Mouse (Mus musculus) cerebellum, adult 9-11 months (tissue): Measurements from ENCODE around the gene Selenbp2.
"Not testable (repeated sequence)": the region's sequence is repeated elsewhere in the genome, so short reads cannot be mapped to it uniquely, and the experiment has no call there.

Source experiments
- DNase-seq: peaks from one replicate; pipeline ENCODE4 v3.0.0; 2022

Selenbp2 gene

DNA sequence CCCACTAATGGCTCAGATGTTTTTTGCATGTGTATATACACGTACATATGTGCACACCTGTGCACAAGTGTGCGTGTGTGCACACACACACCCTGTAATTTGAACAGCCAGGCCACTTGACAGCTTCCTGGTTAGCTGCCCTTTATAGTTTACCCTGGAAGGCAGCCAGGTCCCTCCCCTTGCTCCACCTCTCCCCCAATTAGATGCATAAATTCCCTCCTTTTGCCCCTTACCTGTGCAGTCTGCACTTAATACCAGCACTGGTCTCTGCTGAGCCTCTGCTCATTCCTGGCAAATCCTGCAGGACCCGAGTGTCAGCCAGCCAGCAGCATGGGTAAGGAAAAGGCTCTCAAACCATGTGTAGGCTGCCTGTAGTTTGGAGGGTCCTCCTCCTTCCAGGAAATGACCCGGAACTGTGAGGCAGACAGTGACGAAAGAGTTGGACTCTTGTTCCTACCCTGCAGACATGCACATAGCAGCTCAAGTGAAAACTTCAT lies at the start of gene Selenbp2:
Gene Selenbp2 (plus strand): TSS at position 228 of the 497 bp plus-strand sequence.
- no peak for DNase-seq

DNA sequence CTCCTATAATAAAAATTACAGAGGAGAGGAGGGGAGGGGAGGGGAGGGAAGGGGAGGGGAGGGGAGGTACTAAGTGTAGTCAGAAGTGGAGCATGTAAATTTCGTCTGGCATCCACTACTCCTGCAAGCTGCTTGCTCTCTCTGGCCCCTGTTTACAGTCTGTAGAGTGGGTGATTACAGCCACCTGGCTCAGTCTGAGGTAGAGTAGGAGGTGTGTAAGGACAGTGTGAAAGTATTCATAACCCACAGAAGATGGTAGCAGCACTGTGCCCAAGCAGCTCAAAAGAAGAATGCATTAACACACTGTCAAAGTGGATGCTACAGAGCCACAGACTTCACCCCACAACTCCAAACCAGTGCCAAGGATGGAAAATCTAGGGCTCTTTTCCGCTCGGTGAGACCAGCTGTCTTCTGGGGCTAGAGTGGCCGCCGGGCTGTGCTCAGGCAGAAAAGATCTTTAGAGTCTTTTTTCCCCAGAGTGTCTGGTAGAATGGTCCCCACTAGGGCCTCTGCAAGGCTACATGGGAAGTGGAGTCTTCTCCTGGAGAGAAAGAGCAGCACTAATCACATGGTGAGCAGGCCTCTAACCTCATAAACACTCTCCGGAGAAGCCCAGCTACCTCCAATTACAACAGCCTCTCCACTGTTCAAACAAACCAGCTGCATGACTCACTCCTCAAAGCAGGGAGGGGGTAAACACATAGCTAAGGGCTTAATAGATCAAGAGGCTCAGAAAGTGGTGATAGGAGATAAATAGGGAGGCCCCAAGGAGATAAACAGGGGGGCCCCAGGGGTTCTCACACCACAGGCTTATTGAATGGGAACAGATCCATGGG lies 44.4 kb upstream of the Selenbp2 start:
- DNase-seq = no peak

DNA sequence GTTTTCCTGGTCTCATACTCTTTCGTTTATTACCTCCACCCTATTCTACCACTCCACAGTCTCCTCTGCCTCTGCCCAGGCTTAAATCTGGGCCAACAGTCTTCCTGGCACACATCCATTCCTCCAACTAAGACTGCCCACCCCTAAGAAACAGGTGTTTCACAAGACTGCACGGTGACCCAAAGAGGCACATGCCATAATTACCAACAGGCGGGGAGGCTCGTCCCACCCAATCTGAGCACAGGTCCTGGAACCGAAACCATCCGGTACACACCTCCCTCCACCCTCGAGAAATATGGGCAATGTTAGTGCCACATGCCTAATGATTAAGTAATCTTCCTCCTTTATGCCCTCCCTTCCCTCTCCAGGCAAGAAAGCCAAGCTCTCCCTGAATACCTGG lies 42.9 kb upstream of the Selenbp2 start:
- no peak for DNase-seq

DNA sequence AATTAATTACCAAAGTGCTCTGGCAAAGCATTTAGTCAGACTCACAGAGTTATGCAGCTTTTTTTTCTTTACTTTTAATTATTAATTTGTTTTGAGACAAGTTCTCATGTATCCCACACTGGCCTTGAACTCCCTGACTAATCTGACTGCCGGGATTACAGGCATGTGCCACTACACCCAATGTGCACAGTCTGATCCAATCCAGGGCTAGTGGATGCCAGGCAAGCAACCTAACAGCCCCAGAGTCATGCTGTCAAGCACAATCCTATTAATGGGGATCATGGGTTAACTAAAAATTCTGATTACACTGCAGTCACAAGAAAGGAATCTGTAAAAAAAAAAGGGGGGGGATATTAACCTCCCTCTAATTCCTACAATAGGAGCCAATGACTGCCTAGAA lies 39.4 kb upstream of the Selenbp2 start:
- not testable (repeated sequence) for DNase-seq

DNA sequence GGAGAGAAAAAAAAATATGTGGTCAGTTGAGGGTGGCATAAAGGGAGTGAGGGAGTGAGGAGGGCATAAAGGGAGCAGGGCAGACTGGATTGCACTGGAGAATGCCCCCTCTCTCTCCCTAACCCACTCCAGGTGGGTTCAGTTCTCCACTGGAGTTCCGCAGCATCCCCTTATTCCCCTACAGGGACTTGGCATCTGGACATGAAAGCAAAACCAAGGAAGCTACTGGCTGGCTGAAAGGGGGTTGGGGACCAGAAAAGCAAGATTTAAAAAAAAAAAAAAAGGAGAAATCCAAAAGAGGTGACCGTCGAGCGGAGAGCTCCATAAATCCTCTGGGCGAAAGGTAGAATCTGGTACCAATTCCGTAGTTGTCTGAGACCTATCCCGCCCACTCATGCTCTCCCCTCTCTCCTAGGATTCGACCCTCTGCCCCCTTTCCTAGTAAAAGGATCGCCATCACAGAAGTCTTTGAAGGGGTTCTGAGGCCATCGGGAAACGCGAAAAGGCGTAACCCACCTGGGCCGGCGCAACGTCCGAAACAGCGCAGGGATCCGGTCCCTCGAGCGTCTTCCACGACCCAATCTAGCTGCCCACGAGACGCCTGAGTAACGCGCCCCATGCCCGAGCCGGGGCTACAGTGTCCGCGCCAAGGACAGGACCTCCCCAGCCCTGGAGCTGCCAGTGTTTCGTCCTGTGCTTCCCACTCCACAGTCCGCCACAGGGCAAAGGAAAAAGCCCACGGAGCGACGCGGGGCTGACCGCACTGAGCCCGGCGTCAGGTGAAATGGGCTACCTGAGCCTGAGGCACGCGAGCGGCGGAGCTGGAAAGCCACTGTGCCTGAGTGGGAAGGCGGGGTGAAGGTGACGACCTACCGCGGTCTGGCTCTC lies 35.3 kb upstream of the Selenbp2 start:
- DNase-seq = not testable (repeated sequence)

DNA sequence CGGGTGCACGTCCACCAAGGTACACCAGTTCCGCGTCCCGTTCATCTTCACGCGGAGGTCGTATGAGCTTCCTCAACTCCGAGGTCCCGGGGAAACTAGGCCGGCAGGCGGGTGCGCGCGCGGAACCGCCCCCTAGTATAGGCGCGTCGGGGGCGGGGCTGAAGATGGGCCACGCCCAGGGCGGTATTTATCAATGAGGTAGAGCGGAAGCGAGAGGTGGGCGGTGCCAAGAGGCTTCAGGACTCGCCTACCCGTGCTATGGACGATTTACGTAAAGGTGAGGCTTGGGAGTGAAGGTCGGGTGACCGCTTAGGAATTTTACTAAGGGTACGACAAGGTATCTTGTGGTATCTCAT lies 34.6 kb upstream of the Selenbp2 start, which contains the start of gene Tuft1:
Gene Tuft1 (minus strand): TSS at position 133 of the 356 bp plus-strand sequence.
- DNase-seq = peak; percentile 74

DNA sequence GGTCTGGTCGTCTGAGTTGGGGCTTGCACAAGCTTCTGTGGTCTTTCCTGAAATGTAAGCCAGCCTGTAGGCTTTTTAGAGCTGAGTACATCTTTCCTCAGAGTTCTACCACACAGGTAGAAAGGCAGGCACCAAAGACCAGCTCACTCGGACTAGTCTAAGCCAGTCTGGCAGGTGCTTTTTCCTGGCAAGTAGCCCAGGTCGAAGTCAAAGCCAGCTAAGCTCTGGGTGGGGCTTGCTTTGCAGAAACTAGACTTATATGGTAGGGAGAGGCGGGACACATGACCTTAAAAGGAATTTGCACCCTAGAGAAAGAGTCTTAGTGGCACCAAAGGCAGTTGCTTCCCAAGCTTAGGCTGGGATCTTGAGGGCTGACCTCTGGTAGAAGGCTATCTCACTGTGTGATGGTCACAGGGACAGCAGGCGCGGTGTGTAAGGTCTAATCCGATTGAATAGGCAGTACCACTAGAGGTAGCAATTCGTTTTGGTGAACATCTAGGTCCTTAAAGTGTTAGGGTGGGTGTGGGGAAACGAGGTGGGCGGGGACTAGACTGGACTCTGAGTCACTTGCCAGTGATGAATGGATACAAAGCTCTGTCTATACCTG lies 34.1 kb upstream of the Selenbp2 start:
- DNase-seq = peak; percentile 39

DNA sequence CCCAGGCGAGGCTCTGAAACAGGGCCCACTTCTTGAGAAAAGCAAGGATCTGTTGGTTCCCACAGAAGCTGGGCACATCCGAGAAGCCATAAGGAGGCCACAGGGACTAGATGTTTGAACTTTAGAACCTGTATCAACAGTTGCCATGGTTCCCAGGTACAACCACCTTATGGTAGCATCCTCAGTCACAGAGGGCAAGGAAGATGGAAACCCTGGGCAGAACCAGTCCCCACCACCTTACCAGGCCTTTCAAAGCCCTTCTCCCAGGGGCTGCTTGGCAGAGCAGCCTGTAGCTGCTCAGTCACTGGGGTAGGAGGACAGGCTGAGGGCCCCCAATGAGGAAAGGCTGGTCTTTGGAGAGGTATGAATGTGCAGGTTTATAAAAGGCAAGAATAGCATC lies 32.5 kb upstream of the Selenbp2 start:
- not testable (repeated sequence) for DNase-seq

DNA sequence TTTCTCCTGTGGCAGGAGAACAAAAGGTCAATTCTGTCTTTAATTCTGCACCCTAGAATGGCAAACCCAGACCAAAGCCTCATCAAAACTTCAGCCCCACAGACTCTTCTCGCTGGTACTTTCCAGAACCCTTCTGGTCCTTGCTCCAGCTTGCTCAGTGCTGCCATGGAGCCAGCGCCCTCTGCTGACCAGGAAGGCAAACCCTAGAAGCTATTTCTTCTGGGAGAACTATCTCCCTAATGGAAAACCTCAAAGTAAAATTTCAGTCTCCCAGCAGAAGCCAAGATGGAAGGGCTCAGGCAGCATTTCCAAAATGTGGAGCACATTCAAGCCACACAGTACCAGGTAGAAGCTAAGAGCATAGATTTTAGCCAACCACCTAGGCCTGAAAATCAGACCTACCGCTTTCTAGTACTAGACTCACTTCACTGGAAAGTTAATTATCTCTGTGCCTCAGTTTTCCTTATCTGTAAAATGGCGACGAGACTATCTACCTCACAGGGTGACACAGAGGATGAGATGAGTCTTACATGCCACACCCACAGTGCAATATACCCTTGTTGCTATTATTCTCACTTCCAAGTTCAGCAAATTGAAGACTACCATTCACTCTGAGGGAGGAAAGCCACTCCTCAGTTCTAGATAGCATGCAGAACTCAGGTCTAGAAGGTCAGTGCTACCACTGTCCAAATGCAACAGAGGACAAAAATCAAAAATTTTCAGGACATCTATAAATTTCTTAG lies 28.1 kb upstream of the Selenbp2 start:
- not testable (repeated sequence) for DNase-seq

DNA sequence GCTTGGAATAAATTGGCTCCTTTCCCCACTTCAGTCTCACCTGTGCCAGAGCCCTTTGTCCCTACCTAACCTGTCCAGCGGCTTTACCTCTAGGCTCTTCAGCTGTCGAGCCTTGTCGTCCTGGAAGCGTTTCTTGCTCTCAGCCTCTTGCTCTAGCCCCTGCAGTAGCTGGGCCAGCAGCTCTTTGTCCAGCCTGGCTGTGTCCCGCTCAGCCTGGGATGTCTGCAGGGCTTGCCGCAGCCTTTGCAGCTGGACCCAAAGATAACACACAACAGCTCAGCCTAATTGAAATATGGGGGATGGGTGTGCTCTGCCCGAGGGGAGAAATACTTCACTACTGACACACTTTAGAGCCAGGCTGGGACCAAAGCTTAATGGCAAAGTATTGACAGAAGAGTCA lies 27.5 kb upstream of the Selenbp2 start:
- DNase-seq = not testable (repeated sequence)

DNA sequence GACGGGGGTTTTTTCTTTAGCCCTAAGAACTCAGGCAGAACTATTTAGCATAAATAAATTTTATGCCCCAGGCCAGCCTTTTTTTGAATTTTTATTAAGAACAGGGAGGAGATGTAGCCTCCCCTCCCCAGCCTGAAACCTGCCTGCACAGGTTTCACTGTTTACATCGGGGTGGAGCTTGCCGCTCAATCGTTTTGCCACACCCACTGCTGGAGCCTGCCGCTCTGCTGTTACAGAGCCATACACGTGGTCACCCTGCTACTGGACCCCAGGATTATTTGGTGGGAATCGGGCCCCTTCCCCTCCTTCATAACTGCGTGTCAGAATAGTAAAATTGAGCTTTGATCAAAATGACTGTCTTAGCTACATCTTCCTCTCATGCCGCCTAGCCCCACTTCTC lies 18.3 kb upstream of the Selenbp2 start:
- not testable (repeated sequence) for DNase-seq

DNA sequence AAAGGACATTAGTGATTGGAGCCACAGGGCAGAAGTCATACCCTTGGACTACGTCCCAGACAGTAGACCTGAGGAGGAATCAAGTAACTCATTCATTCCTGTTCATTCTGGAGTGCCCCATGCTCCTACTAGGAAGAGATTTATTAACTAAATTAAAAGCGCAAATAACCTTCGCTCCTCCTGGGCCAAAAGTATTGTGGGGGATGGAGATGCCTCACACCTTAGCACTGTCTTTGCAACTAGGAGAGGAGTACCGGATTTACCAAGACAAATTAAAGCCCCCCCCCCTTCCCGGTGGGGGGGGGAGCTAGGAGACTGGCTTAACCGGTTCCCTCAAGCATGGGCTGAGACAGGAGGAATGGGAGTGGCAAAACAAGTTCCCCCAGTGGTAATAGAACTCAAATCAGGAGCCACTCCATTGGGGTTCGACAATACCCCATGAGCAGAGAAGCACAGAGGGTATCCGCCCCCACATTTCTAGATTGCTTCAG lies 14.0 kb upstream of the Selenbp2 start:
- DNase-seq = no peak

DNA sequence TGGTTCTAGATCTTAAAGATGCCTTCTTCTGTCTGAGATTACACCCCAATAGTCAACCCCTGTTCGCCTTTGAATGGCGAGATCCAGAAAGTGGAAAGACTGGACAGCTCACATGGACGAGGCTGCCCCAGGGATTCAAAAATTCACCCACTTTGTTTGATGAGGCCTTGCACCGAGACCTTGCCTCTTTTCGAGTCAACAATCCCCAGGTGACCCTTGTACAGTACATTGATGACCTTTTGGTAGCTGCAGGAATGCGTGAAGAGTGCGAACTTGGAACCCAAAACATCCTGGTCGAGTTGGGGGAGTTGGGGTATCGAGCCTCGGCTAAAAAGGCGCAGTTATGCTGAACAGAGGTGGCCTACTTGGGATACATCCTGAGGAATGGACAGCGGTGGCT lies 13.3 kb upstream of the Selenbp2 start:
- not testable (repeated sequence) for DNase-seq

DNA sequence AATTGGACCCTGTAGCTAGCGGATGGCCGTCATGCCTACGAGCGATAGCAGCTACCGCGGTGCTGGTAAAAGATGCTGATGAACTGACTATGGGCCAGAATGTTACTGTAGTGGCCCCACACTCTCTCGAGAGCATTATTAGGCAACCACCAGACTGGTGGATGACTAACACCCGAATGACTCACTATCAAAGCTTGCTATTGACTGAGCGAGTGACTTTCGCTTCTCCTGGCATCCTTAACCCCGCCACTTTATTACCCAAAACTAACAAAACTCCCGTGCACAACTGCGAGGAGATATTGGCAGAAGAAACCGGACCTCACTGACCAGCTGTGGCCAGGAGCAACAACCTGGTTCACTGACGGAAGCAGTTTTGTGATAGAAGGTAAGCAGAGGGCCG lies 12.6 kb upstream of the Selenbp2 start:
- DNase-seq = no peak

DNA sequence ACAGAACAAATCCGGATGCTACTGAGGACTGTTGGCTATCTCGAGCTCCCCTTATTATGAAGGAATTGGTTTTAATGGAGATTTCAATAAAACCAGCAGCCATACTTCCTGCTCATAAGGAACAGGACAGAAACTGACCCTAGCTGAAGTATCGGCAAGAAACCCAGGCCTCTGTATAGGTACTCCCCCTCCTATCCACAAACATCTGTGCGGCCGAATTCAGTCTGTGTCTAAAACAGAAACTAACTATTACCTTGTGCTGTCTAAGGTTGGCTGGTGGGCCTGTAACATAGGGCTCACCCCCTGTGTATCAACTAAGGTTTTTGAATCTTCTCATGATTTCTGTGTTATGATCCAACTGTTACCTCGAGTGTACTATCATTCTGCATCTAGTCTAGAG lies 9.7 kb upstream of the Selenbp2 start:
- DNase-seq = no peak

DNA sequence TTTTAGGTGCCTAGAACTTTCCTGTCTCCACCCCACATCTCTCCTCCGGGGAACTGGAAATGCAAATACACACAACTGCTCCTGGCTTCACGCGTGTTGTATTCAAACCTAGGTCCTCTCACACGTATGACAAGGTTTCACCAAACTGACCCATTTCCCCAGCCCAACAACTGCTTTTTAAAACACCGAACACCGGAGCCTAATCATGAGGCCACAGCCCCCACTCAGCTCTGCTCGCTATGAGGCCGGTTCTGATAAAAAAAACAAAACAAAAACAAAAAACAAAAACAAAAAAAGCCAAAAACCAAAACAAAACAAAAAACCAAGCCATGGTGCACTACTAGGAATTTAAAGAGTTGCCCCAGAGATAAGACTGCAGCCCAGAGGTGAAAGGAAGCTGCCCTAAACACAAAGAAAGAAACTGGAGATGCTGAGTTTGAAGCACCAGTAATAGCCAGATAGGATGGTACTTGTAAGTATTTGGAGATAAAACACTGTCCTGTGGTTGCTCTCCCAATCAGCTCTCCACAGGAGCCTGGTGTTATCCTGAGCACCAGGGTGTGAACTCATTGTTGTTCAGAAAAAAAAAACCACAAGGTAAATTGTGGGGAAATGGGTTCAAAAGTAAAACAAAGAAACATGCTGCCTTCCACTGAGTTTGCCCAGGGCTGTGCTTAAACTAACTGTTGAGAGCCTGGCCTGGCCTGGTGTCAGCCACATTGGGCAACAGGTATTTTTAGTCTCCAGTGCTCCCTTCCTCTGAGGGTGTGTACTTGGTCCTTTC lies 7.2 kb upstream of the Selenbp2 start:
- not testable (repeated sequence) for DNase-seq

DNA sequence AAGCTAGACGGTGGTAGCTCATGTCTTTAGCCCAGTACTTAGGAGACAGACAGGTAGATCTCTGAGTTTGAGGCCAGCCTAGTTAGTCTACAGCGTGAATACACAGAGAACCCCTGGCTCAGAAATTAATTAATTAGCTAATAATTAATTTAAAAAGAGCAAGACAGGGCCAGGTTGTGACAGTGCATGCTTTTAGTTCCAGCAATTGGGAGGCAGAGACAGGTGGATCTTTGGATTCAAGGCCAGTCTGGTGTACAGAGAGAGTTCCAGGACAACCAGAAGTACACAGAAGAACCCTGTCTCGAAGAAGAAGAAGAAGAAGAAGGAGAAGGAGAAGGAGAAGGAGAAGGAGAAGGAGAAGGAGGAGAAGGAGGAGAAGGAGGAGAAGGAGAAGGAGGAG lies 4.7 kb upstream of the Selenbp2 start:
- not testable (repeated sequence) for DNase-seq

DNA sequence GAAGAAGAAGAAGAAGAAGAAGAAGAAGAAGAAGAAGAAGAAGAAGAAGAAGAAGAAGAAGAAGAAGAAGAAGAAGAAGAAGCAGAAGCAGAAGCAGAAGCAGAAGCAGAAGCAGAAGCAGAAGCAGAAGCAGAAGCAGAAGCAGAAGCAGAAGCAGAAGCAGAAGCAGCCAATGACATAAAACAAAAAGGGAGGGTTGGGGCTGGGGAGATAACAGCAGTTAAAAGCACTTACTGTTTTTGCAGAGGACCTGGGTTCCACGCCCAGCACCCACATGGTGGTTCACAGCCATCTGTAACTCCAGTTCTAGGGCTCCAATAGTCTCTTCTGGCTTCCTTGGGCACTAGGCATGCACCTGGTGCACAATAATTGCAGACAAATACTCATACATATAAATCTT lies 4.2 kb upstream of the Selenbp2 start:
- not testable (repeated sequence) for DNase-seq

DNA sequence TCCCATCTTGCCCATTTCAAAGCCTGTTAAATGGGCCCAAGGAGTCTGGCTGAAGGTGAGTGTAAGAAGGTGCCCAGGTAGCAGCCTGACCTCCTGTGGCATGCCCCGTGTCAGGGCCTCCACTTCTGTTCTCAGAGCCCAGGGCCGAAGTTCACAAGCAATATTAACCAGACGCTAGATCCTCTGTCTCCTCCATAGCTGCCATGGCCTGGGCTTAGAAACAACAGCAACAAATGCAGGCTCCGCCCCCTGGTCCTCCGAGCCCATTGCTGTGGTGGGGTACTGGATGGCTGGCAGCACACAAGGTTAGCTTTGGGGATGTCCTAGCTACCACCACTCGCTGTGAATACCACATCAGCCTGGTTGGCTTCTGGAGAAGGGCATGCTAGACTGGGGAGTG lies 3.2 kb upstream of the Selenbp2 start:
- not testable (repeated sequence) for DNase-seq

DNA sequence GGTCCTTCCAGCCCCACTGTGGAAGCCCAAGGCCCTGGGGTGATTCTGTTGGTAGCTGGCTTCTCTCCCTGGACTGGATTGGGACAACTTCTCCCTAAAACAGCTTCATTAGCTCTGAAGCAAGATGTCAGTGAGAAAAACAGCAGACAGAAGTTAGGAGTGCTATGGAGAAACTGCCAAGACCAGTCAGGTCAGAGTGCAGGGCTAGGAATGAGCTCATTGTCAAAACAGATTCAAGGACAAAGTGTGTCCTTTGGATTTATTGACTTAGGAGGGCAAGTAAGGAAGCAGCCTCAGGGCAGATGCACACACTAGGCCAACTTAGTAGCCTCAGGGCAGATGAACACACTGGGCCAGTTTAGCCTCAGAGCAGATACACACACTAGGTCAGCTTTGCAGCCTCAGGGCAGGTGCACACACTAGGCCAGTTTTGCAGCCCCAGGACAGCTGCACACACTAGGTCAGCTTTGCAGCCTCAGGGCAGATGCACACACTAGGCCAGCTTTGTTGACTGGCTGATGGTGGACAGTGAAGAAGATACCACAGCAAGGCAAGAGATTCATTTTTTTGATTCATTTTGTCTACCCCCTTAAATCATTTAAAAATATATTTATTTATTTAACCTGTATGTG lies 2.6 kb upstream of the Selenbp2 start:
- no peak for DNase-seq

DNA sequence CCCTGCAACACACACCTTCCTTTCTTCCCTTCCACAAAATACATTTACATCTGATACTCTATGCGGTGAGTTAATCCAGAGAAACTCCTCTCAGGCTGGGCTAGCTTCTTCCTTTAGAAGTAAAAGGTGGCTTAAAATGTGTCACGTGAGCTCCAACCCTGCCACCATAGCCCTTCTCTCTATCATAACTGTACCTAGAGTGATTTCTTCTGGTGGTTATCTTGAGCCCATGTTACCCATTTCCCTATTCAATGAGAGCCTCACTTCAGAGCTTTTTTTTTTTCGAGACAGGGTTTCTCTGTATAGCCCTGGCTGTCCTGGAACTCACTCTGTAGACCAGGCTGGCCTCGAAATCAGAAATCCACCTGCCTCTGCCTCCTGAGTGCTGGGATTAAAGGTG lies 1.7 kb upstream of the Selenbp2 start:
- not testable (repeated sequence) for DNase-seq
